Mouse (Mus musculus) left cerebral cortex, adult 9 months (tissue): ENCODE data around the gene Ncapd3.

ENCODE experiments used
- DNase-seq, 2 experiments: peaks; one replicate each; pipeline ENCODE4 v3.0.0; 2022; ENCODE audit warnings: low spot score in 2 of 2

Gene Ncapd3

DNA sequence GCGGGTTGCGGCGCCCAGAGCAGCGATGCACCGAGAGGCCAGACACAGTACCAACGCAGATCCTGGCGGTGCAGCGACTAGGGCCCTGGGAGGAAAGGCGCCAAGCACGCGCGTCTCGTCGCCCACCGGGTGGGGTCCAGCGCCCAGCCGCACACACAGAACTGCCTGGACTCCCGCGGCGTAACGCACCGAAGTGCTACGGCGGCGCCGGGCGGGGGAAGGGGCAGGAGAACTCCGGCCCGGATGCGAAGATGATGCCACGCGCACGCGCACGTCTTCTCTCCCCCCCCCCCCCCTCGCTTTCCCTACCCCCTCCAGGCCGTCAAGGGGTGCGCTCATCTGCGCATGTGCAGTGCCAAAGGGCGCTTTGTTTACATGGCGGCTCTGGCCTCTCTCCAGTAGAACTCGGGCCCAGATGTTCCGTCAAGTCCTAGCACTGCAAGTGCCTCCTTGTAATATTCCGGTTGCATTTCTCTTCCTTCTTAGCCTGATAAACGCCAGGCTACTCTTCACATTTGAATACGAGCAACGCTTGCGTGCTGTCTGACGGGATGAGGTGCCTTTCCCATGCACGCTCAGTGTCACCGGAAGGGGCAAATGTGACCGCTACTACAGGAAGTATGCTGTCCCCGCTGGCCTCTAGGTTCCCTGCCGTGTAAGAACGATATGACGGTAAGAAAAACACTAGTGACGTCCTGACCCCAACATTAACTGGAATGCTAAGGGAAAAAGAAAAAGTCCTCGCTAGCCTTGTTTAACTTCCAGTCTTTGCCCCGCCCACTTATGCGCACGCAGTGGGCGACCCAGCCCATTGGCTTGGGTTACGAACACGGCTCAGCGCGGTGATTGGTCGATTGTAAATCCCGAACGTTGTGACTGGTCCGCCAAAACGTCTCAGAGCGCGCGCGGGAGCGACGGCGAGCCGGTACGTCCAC, at the start of gene Ncapd3, which contains the start of gene Vps26b:
Ncapd3 (plus strand) TSS at position 348 of the 935 bp plus-strand sequence.
Vps26b (minus strand) TSS at position 238 of the 935 bp plus-strand sequence.
- DNase-seq = peak; percentile 91 to 98

DNA sequence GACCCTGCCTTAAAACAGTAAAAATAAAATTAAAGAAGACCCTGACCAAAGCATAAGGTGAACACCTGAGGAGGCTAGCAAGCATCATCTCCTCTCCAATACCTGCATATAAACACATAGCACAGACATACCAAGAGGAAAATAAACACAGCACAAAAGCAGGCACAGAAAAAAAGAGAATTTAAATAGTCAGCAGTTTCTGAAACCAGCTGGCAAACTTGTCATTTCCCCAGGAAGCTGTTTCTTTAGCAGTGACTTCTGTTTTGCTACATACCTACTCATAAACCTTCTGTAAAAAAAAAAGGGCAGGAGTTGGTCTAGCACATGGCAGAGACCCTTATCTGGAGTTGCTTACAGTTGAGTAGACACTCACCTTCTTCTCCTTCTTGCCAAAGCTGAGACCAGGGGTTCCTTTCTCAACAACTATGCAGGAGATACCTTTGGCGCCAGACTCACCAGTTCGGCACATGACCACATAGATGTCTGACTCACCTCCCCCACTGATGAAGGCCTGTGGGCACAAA, 44.8 kb upstream of the Ncapd3 start:
- DNase-seq = no peak

DNA sequence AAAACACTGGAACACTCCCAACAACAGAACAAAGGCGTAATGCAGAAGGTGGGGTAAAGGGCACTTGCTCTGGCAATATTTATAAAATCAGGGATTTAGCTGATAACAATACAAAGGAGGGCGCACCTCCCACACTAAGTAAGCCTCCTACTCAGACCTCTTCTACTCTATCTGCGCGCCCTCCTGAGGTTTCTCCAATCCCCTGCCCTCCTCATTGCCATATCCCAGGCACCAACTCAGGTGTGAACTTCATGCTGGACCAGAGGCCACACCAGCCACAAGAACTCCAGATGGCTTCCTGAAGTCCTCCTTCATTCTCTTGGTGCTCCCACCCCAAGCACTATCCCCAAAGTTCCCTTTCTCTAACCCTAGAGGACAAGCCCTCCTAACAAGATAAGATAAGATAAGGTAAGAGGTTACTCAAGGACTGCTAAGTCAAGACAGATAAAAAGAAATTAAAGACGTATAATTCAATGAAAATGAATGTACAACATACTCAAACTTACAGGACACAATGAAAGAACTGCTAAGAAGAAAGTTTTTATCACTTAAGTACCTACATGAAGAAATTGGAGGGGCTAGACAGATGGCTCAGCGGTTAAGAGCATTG, 44.2 kb upstream of the Ncapd3 start:
- no peak for DNase-seq

DNA sequence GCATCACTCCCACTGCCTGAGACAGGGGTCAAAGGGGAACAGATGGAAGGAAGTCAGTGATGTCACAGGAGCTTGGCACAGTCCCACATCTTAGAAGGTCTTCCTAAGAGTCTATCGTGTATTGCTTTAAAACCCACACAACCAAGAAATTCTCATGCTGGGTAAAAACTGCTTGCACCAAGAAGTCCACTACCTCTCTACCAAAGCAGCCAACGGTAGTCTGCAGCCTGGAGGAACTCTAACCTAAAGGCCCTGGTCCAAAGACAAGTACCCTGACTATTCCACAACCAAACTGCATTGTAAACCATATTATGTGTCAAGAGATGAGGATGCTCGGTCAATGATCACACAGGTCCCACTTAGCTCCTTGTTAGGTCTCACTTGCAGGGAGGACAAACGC, 39.8 kb upstream of the Ncapd3 start:
- no peak for DNase-seq

DNA sequence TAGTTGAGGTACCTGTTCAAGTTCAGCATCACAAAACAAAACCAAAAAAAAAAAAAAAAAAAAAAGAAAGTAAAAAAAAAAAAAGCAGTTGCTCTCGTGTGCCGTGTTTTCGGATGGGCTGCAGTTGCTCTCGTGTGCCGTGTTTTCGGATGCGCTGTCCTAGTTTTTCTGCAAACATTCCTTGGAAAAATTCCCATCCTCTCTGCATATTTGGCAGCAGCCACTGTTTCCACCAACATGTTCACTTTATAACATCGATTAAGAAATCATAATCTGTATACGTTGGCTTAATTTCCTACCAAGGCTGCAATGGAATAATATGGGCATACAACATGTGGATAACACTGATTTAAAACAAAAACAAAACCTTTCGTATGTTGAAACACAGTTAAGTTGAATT, 36.9 kb upstream of the Ncapd3 start:
- DNase-seq = no peak

DNA sequence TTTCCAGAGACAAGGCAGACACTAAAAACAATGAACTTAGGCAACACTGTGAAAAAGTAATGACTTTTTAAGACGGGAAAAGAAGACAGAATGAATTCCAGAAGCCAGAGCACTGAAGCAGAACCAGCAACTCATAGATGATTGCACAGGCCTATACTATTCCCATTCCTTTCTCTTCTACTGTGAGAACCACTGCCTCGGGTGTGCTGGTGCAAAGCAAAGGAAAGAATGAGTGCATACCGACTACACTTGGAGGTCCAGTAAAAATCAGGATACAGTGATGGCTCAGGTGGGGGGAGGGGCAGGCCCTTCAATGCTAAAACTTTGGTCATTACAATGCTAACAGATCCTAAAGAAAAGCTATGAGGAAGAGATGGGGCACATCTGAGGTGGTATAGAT, 36.1 kb upstream of the Ncapd3 start:
- no peak for DNase-seq

DNA sequence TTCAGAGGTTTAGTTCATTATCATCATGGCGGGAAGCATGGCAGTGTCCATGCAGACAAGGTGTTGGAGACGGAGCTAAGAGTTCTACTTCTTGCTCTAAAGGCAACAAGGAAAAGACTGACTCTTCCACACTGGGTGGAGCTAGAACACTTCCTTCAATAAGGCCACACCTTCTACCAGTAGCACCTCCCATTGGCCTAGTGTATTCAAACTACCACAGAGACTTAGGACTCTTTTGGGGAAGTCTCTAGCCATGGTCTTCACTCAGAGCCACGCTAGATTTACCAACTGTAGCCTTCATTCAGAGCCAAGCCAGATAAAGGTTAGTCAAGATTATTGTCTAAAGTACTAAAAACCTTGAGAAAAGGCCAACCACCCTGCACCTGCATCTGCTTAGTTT, 32.9 kb upstream of the Ncapd3 start:
- no peak for DNase-seq

DNA sequence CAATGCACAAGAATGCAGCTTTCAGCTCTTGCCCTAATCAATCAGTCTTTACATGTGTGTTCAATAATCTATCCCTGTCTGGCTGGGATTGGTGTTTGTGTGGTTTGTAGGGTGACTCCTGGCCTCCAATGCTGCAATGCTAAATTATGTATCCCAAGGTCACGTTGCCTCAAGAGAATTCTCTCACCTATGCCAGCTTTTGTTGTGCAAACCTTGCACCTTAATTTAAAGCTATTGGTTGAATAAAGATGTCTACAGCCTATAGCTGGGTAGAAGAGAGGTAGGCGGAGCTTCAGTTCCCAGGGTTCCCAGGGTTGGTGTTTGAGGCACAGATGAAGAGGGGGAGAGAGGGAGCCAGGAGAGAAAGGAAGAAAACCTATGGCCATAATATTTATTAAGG, 32.5 kb upstream of the Ncapd3 start:
- DNase-seq = no peak

DNA sequence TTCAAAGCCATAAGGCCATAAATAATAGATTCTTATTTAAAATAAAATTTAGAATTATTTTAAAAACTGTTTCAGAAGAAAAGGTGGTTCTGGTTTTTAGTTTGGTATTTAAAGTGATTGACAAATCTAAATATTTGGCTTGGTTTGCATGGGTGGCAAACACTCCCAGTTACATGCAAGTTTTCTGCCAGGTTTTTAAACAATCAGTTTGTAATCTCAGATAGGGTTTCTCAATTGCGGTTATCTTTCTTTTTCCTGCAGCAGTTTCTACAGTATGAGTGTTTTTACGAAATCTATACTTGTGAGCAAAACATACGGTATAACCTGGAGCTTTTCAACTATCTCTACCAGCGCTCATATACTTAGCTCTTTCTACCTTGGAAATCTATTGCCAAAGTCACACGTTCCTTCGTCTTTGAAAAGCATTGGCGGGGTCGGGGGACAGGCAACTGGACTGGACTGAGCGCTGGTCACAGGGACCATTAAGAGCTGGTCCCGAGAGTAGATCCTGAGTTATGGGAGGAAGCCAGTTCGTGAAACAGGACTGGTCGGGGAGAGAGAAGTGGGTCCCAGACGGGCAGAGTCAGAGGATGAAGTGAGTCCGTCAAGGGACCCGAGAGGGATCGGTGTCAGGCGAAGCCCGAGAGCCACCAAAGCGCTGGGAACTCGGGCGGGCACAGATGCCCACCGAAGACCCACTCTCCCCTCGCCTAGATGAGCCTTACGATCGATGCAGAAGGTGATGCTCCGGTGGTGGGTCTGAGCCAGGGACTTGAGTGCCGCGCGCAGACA, 31.1 kb upstream of the Ncapd3 start:
- DNase-seq = no peak

DNA sequence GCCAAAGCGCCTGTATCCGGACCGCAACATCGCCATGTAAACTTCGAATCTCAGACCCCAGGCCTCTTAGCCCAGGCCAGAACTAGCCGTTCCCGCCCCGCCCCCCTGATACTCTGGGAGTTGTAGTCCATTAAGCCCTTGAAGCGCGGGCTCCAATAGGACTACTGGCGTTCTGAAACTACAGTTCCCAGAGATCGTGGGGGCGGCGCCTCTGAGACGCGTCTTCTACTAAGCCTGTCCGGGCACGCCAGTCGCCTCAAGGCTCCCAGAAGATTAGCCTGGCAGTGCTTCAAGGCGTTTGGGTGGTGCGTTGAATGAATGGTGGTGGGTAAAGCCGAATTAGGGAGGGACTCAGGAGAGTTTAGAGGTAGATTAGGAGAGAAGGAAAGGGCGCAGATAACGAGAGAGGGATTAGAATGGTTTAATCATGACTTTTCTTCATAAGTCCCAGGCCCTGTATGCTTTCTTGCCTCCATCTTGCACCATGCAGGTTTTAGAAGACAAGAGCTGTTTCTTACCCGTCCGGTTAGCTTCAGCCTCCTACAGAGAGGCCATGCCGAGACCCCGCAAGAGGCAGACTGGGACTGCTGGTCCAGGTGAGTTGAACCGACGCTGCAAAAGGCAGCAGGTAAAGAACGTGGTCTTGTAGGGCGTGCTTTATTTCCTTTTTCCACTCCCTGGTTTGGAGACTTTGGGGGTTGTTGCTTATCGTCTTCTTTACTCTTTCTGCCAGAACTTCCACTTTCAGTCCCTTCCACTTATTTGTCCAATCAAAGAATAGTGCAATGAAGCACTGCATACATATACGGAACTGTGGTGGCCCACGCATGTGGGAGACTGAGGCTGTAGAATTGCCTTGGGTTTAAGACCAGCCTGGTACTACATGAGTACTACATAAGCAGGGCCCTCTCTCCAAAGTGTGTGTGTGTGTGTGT, 30.2 kb upstream of the Ncapd3 start, which contains the start of the genes Acad8 and Thyn1:
Acad8 (minus strand) TSS at position 106 of the 935 bp plus-strand sequence.
Thyn1 (plus strand) TSS at position 250 of the 935 bp plus-strand sequence.
- DNase-seq = peak; percentile 88 to 97

DNA sequence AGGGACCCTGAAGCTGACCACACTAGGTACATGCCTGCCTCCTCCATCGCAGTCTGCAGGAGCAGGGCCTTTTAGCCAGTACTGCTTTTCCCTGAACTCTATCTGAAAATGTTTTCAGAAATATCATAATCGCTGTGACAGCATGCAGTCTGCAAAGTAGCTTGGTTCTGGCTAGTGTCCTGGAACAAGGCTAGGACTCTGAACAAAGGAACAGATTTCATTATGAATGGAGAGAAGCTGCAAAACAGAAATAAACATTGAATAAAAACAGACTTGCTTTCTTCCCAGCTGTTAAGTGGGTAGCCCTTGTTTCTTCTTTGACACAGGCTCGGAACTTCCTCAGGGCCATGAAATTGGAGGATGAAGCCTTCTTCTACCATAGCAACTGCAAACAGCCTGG, 24.7 kb upstream of the Ncapd3 start:
- no peak for DNase-seq

DNA sequence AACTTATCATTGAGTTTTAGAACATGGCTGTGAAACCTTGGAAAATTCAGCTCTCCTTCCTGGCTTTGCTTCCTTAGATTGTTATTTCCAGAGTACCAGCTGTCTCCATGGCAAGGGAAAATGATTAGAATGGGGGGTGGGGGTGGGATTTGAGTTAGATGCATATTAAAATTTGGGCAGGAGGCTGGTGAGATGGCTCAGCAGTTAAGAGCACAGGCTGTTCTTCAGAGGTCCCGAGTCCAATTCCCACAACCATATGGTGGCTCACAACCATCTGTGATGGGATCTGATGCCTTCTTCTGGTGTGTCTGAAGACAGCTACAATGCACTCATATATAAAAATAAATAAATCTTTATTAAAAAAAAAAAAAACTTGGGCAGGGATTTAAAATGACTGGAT, 24.0 kb upstream of the Ncapd3 start:
- no peak for DNase-seq

DNA sequence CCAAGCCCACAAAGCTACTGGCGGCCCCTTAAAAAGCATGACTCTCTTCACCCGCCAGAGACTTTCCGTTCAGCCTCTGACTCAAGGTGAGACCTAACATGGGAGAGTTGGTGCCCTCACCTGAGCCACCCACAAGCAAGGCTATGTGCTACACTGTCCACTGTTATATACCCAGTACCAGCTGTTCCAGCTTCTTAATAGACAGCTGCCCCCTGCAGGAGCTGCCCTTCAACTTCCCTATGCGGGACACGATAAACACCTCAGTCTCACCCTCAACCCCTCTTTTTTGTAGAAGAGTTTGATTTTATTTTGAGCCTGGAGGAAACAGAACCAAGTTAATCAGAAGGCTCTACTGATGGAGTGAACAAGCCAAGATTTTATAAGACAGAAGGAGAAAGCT, 23.1 kb upstream of the Ncapd3 start:
- DNase-seq = no peak

DNA sequence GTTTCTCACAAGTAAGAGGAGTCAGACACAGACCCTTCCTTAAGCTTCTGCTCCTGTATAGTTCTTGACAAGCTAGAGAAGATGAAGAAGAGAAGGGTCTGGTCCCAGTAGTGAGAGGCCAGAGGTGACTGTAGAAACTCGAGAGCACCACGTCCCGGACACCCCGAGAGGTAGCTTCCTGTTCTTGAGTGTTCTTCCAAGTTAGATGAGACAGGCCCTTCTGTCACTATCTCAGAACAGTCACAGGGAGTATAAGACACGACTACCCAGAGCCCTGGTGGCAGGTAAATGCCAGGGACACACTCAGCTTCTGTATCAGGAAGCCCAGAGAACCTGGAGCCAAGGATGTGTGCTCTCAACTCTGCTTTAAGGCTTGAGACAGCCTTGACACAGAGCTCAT, 20.7 kb upstream of the Ncapd3 start:
- DNase-seq = no peak

DNA sequence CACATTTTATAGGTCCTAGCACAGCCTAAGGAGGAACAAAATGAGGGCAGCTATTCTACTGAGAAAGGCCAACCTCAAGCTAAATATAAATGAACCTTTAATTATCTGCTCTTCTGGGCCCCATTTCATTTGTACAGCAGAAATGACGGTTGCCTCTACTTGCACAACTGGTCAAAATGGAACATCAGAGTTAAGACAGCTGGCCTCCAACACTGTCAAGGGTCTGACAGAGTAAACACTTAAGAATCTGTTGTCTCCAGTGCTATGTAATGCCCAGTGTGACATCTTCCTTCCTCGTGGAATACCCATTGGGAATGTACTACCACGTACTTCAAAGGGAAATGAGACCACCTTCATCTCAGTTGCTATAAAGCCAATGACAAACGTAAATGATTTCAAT, 18.4 kb upstream of the Ncapd3 start:
- no peak for DNase-seq

DNA sequence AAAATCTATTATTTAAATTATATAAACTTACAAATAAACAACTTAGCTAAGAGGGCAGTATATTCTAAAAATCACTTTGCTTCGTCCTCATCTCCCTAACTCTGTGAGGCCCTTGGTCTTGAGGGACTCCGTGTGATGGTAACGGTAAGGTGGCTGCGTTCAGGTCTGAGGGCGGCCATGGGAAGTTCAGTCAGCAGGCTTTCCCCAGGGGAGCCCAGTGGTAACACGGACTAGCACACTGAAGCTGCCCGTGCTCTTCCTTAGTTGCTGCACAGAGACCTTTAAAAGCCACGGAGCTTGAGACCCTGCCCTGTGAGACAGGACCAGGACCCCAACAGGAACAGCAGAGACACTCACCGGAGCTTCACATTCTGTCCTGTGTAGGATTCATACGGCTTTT, 11.0 kb upstream of the Ncapd3 start:
- DNase-seq = no peak

DNA sequence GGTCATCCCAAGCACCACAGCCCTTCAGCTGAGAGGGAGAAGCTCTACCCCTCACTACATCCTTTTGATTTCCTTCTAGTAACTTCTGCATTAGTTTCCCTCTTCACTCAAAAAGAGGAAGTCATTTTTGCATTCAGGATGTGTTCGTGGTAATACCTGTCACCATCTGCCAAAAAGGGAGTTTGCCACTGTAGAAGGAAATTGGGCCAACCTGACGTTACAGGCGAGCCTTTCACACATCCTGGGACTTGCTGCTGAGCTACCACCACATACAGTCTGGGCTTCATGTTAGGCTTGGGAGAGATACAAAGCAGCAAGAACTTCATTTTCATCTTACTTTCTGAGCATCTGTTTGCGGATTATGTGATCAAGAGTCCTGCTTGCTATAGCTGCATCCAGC, 6.3 kb upstream of the Ncapd3 start:
- DNase-seq = no peak

DNA sequence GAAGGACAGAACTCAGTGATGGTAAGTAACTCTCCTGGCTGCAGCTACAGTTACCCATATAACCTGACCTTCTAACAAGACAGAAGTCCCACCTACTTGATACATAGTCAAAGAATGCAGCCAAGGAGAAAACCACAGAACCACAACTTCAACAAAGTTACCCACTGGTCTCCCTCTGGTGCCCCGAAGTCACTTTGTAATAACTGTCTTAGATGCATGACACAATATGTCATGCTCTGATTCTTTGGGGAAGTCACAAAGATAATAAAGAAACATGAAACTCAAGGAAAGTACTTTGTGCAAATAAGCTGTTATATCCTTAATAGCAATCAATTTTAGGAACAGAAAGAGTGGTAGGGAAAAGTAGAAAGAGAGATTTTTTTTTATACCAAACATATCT, 3.3 kb upstream of the Ncapd3 start:
- no peak for DNase-seq

DNA sequence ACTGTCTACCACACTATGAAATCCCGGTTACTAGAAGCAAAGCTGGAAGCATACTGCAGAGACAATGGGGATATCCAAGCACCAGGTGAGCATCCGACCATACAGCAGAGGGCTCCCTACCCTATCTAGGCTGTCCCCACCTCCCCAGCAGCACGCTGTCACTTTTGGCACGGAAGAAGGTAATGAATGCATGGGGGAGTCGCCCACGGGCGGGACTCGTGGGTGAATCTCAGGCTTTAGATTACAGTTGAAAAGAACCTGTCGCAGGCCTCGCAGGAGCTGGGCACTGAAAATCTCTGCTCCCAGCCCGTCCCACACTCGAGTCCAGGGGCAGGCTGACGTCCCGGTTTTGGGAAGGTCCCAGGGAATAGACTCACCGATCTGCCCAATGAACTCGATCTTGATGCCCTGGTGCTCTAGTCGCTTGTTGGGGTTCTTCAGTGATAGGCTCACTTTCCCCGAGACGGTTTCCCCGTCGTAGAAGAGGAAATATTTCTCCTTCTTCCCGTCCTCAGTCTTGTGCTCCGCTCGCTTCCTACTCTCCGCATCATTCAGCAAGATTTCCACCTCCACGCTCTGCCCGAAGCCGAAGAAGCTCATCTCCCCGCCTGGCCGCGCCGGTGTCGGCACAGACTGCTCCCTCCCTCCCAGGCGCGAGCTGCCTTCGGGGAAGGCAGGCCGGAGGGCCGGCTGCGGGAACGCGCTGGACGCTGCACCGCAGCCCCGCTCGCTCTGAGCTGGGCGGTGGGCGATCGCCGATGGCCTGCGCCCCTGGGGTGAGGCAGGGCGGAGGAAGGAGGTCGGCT, 750 bp upstream of the Ncapd3 start:
- DNase-seq = peak in 1 of 2 experiments; percentile 74

DNA sequence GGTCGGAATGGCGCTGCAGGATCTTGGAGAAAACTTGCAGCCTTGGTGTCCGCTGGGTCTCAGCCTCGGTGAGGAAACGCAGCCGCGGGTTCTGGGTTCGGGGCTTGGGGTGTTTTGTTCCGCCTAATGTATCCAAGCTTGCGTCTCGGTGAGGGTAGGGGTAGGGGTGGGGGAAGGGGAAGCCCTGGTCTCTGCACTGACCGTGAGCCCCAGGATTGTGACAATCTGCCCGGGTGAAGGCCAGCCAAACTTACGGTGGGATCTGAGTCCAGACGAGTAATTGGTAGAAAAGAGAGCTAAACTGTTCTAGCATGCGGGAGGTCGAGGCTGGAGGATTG, 757 bp downstream of the Ncapd3 start:
- DNase-seq = no peak
